Mouse (Mus musculus): ENCODE data around the gene Zc2hc1c. TPM values are rescaled to one million over a fixed set of nuclear protein-coding genes. Genes with fewer than 3 reads are reported as not detected.

Zc2hc1c gene
- total RNA-seq (2021), result 1 to 10 TPM in 1 of 2 experiments, under 1 TPM in 1; 0.72 to 1.0 TPM
- long read RNA-seq, experiment 1, result 0 reads
- long read RNA-seq, experiment 2, full-length matches to known transcripts, result 2 of 3 reads
- long read RNA-seq, experiment 2, partial matches to known transcripts, result 0 of 3 reads
- long read RNA-seq, experiment 2, other reads (novel, unspliced or antisense), result 1 of 3 reads

DNA sequence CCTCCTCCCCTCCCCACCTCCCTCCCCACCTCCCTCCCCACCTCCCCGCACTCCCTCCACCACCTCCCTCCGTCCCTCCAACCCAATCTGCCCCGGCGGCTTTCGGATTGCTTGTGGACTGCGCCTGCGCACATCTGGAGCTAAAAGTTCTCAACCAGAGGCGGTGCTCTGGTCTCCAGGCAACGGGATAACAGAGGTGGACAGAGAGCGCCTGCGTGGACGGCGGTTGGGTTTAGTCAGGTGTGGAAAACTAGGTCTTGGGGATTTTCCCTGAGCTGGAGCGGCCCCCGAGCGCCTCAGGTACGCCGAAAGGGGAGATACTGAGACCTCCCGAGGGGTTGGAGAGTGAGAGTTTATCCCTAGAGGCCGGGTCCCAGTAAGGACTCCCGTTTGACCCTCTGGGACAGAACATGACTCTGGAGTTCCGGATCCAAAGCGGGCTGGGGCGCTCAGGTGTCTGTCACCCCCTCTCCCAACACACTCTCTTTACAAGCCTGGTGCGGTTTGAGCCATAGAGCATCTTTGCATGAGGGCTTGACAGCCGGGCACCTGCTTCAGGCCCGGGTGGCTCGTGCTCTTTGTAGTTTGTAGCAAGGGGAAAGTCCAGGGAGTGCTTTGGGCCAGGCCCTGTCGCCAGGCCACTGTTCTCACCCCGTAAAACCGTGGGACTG is at the start of gene Zc2hc1c:
Gene Zc2hc1c, plus strand, starts transcription at position 106 of the 671 bp plus-strand sequence.
- DNase-seq, result peak; percentile 82 to 91
- intact Hi-C loops (cut with DNase I), result loop anchor here (5.0 kb wide), 1 partner anchor 121 kb away; no protein-coding TSS in a partner anchor

DNA sequence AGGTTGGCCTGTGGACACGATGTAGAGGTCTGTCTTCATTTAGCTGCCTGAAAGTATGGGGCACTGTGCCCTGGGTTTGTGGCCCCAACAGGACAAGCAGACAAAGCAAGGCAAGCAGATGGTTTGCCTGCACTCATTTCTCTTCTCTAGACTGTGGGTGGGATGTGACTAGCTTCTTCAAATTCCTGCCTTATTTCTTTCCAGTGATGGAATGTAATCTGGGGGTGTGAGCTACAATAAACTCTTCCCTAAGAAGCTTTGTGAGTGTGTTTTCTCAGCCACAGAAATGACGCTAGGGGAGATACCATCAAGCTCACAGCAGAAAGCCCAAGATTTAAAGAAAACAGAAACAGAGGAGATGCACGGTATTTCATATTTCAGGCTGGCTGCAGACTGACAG is 36.3 kb upstream of the Zc2hc1c start:
- DNase-seq, result no peak
- intact Hi-C loops (cut with DNase I), result no loop called here

DNA sequence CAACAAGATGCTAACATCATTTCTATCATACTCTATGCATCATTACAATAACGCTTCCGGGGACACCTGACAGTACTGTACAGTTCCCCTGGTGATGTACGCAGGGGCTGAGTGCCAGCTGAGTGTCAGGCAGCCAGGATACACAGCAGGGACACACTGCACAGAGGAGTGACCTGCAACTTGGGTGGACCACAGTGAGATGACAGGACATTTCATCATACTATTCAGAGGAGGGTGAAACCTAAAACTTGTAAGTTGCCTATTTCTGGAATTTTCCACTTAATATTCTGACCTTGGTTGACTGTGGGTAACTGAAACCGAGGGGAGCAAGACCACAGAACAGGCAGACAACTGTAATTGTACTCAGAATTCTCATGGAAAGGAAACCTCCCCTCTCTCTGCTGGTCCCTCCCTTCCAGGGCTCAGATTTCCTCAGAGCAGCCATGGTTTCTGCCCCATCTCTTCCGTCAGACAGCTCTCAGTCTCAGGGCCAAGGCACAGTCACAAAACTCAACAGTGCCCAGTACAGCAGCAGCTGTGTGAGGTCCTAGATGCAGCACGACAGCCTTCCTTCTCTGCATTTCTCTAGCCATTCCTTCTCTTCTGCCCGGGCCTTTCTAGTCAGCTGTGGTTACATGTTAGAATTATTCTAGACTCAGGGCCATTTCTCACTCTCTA is 32.2 kb upstream of the Zc2hc1c start:
- DNase-seq, result no peak
- intact Hi-C loops (cut with DNase I), result no loop called here

DNA sequence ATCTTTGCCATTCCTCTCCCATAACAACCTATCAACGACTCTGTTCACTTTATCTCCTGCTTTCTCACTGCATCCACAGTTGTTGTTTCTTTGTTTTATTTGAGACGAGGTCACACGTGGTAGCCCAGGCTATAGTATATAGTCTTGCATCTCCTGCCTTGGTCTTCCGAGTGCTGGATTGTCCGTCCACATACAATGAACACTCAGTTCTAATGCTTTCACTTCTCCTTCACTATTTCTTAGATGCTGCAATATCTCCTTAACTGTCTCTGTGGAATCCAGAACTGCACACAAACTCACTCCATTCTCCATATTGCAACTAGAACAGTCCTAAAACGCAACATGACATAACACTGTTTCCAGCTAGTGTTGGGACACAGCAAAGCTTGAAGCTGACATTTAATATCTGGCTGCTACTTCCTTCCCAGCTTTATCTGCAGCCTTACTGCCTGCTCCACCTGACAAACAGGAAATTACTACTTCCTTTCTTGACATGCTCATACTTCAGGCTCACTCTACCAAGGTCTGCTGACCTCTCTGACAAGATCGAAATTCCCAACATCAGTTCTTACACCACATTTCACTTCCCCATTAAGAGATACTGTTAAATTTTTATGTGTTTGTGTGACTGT is 31.3 kb upstream of the Zc2hc1c start:
- no peak for DNase-seq
- intact Hi-C loops (cut with DNase I), result no loop called here

DNA sequence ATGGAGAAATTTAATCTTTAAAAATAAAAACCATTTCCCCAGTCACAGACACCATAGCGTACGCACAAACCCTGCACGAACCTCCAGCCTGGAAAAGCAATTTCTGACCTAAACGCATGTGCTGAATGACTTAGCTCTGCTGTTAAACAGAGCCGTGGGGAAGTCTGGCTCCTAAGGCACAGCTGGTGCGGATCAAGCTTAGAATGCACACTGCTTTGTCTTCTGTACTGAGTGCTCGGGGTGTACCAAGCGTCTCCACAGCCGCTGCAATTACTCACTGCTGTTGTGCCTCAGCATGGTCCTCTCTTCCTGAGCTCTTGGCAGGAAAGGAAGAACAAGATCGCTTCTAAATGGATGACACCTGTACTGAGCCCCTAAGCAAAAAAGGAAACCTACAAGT is 25.9 kb upstream of the Zc2hc1c start:
- intact Hi-C loops (cut with DNase I), result no loop called here
- no peak for DNase-seq

DNA sequence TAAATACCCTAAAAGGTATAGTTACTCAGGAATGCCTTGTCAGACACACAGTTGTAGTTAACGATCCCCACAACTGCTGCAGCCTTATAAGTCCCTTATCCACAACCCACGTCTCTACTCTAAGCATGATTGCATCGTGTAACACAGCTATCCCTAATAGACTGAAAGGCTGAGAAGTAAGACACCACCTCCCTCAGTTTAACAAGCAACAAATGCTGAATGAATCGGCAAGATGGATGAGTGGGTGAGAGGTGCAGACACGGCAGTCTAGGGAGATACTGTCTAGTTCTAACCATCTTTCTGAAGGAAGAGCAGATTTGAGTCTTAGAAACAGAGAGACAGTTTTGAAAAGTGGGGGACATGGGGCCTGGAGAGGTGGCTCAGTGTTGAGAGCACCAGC is 25.2 kb upstream of the Zc2hc1c start:
- intact Hi-C loops (cut with DNase I), result no loop called here
- DNase-seq, result no peak

DNA sequence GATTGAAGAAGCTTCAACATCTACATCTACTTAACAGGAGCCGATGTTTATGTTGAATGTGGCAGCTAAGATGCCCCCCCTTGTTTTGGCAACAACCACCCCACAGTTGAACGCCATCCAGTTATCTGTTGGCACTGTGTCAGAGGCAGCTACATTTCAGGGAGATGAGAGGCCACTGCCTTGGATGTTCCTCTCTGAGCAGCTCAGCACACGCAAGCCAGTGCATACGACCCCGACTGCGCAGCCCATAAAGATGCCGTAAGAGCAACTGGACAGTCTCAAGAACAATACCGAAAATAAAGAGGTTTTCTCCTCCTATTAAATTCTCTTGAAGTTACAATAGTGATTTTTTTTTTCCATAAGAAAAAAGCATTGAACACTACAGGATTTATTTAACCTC is 23.9 kb upstream of the Zc2hc1c start:
- intact Hi-C loops (cut with DNase I), result no loop called here
- no peak for DNase-seq

DNA sequence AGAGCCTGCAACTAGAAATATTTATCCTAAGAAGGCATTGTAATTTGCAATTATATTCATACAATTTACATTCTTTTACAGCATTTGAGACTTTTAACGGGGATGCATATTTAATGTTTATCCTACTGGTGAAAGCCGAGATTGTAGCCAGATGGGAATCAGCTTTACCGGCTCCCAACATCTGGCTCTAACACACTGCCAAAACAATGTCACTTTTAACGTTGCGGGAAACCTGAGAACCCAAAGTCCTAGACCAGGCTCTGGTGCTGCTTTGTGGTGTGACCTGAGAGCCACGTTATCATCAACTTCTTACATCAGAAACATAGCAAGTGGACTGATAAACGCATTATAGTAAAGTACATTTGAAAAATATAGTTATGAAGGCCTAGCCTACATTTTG is 23.5 kb upstream of the Zc2hc1c start:
- no peak for DNase-seq
- intact Hi-C loops (cut with DNase I), result no loop called here

DNA sequence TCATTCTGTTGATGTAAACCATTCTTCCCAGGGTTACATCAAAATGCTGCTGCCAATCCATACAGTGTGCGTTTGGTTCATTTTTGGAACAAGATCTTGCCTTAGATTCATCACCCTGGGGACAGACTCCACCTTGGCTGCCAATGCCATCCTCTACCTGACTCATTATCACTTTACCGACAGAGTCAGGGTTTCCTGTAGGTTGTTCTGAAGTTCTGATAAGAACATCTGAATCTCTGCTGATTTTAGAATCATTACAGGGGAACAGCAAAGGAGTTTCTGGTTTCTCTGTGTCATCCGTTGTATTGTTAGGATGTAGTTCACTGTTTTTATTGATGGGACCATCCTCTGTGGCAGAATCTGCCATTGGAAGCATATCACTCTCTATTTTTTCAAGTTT is 22.1 kb upstream of the Zc2hc1c start:
- intact Hi-C loops (cut with DNase I), result no loop called here
- no peak for DNase-seq

DNA sequence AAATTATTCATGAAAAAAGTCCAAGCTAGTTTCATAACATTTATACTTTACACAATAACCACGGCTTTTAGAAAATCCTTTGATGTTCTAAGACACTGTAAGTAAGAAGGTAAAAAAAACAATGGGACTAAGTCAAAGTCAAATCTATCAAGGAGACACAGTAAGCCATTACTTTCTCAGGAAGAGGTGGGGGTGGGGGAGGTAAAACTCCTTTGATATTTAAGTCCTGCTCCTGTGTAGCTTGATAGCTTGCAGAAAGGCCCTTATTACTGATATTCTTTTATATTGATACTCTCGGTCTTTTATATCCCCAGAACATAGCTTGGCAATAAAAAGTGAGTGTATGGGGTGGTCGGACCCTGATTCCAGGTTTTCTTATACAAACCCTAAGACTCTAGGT is 18.6 kb upstream of the Zc2hc1c start:
- DNase-seq, result no peak
- intact Hi-C loops (cut with DNase I), result no loop called here

DNA sequence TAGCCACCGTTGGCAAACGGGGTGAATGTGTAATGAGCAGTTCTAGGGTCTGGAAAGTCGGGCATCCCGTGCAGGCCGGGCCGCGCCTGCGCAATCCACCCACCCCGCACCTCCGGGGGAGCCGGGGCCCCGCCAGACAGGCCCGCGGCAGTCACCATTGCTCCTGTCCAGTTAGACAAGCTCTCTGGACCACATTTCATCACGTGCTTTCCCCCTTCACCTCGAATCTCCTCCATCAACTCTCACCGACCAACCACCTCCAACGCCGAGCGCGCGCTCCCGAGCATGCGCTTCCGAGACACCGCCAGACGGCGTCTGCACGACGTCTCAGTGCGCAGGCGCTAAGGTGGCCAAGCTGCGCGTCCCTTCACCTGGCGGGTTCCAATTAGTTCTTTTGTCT is 18.1 kb upstream of the Zc2hc1c start, which contains the start of gene Mlh3:
Gene Mlh3, minus strand, starts transcription at position 281 of the 400 bp plus-strand sequence.
- intact Hi-C loops (cut with DNase I), result no loop called here
- DNase-seq, result peak; percentile 67 to 70

DNA sequence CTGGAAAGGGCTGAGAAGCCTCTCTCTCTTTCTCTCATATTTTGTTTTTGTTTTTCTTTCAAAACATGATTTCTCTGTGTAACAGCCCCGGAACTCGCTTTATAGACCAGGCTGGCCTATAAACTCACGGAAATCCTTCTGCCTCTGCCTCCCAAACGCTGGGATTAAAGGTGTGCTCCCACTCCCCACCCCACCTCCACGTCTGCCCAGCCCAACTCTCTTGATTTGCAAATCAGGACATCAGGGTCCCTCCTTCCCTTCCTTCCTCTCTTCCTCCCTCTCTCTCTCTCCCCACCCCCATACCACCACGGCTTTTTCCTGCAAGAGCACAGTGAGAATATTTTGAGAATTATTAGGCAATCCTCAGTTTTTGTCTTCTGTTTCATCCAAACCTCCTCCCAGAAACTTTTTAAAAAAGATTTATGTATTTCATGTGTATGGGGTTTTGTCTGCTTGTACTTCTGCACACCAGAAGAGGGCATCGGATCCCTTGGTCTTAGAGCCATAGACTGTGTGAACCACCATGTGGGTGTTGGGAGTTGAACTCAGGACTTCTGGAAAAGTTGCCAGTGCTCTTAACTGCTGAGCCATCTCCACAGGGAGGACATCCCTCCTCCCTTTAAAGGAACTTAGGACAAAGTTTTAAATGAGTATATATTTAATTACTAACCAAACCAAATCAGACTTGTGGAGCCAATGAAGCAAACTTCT is 17.1 kb upstream of the Zc2hc1c start:
- intact Hi-C loops (cut with DNase I), result no loop called here
- DNase-seq, result no peak

DNA sequence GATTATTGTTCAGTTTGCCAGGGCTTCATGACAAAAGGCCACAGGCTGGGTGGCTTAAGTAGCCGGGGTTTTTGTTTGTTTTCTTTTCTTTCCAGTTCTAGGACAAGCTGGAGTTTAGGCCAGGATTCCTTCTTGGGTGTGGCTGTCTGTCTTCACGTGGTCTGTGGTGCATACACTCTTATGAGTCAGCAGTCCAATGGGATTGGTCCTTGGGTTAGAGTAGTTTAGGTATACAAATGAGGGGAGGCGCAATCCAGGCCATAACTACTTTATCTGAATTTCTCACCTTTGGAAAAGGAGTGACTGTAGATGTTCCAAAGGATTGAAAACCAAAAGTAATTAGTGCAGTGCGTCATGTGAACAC is 16.6 kb upstream of the Zc2hc1c start:
- intact Hi-C loops (cut with DNase I), result no loop called here
- DNase-seq, result no peak

DNA sequence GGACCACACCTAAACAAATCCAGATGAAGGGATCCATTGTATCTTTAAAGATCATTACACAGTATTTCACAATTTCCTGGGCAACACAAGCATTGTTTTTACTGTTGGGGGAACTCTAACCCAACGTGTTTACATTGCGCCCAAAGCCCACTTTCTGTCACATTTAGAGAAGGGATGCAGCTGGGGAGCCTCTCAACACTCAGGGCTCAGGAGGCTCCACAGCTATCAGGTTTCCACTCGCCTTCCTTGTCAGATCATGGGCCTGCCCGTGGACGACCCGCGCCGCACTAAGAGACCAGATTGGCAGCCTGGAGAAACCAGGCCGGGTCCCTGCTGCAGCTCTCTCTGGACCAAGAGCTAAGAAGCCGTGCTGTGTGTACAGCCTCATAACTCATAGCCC is 14.9 kb upstream of the Zc2hc1c start:
- no peak for DNase-seq
- intact Hi-C loops (cut with DNase I), result no loop called here

DNA sequence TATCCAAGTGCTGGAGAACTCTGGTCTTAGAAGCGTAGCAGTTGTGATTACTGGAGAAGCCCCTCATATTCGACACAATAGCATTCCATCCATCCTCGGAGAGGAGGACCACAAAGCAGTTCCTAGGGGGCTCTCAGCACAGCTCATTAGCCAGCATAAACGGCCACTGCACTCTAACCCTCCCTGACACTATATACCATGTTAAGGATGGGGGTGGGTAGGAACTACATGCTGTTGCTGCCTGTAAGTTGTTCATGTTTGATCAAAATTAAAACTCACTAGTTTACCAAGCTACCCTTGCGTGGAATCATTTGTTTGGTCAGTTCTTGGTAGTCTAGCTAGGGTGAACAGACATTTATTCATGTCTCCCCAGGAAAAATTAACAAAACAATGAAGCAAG is 12.1 kb upstream of the Zc2hc1c start:
- intact Hi-C loops (cut with DNase I), result no loop called here
- no peak for DNase-seq

DNA sequence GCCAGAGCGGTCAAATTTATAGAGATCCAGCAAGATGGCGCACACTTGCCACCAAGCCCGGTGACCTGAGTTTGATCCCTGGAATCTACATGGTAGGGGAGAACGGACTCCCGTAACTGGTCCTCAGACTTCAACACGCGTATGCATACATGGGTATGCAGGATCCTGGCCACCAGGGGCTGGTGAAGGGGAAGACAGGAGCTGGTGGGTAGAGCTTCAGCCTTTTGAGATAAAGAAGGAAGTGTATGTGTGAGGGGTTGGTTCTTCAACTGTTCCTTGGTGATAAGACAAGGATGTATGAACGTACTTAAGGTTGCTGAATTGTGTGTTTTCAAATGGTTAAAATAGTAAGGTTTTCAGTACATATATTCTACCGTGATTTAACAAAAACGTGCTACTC is 9.5 kb upstream of the Zc2hc1c start:
- no peak for DNase-seq
- intact Hi-C loops (cut with DNase I), result no loop called here

DNA sequence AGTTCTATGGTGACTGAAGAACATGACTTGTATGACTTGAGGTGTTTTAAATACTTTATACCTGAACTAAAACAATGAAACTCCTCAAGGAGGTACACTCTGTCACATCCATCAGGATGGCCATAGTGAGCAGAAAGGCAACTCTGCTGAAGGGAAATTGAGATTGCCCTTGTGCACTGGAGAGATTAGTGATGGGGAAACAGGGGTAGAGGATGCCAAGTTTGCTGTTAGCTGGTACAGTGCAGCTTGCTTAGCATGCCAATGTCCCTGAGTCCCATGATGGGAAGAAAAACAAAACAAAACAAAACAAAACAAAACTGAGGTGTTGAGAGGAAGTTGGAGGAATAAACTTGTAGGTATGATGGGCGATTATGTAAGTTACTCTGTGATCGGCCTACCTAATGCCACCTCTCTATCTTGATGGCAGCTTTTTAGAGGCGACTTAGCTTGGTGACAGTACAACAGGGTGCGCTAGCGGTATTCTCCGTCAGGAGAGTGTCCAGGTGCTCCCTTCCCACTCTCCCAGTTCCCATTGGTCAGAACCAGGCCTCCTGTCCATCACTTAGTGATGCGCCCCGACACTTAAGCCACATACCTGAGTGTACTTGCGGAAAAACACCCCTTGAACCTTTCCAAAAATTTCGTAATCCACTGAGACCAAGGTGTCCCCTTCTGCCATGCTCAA is 8.9 kb upstream of the Zc2hc1c start:
- DNase-seq, result no peak
- intact Hi-C loops (cut with DNase I), result no loop called here

DNA sequence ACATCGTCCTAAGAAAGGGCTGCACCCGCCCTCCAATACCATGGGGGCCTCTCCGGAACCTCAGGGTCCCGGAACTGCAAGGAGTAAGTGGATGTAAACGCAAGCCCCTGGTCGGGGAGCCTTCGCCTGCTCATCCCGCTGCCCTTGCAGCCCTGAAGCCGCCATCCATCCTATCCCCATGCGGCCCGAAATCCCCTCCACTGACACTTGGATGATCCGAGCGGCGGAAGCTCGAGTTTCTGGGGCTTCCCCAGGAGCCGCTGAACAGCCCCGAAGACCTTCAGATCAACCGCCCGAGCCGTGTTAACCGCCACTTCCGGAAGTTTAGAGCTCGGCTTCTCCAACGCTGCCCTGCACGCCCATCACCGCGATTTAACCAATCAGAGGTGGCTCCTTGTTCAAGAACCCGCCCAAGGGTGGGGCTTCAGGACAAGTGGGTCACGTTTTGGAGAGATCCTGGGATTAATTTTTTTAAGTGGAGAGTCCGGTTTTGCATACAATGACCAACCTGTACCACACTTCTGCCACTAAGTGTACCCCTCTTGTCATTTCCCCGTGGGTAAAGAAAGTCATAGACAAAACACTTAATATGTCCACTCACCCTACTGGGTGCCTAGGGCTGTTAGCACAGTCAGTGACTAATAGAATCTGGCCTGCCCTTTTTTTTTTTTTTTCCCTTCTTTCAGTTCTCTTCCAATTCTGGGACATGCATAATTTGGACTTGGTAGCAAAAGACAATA is 8.1 kb upstream of the Zc2hc1c start:
- DNase-seq, result peak; percentile 95 to 98
- intact Hi-C loops (cut with DNase I), result no loop called here

DNA sequence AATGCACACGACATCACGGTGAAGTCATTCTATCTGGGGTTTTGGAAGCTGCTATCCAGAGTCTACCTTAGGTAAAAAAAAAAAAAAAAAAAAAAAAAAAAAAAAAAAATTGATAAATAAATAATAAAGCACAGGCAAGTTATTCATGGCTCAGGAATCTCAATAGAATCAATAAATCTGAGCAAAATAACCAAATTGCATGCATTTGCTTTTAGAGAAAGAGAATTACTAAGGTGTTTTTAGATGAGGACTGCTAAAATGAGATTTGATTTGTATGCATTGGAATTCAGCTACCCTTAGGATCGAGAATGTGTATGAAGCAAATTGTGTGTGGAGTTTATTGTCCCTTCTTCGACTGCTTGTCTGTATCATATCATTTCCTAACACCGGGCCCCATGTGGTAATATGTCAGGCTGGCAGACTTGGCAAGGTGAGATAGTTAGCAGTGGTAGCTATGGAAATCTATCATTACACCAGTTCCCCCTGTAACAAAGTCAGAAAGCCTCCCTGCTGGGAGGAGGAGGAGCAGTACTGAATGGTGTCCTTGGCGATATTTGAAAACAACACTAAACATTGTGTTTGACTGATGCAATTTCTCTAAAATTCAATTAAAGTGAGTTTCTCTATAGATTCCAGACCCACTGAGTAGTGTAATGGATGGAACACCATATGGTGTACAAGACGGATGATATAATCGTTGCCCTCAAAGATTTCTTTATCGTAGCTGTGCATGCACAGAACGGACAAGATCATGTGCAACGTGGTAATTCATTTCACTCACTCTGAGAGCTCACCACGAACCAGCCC is 7.3 kb upstream of the Zc2hc1c start:
- intact Hi-C loops (cut with DNase I), result no loop called here
- DNase-seq, result no peak
